Mouse (Mus musculus) large intestine, adult 2 months (tissue): Measurements from ENCODE around the gene Ucn3. TPM values are rescaled to one million over a fixed set of nuclear protein-coding genes. Genes with fewer than 3 reads are reported as not detected.
"Not testable (repeated sequence)": the region's sequence is repeated elsewhere in the genome, so short reads cannot be mapped to it uniquely, and the experiment has no call there.

Source experiments
- DNase-seq: peaks from one replicate; pipeline ENCODE4 v3.0.0-alpha.2; 2012; ENCODE audit warnings: low read depth, low spot score
- WGBS: fragments of 180-500 bp; shearing (Covaris S2); methylation state at CpG from one replicate; pipeline ENCODE4 v1.1.7; 2018; 5-methylcytosine and 5-hydroxymethylcytosine counted together
- polyA plus RNA-seq: library from polyadenylated mRNA; depleted of rRNA; stranded (reverse); fragments of >200 nt; gene quantifications from 2 replicates; pipeline ENCODE4 v1.2.3, GENCODE M21; 2012; rRNA removed

The Ucn3 gene
- 0.55 and 0.71 TPM in 2 replicates for polyA plus RNA-seq

GRCm38 (mm10) chr13:3945249-3945648, at the start of gene Ucn3:
Gene Ucn3 (minus strand): TSS chr13:3945349.
- no peak for DNase-seq
- 82% methylated on average over 2 of the region's 2 CpGs for WGBS

GRCm38 (mm10) chr13:3992081-3992480, 46.9 kb upstream of the Ucn3 start:
- no peak for DNase-seq

- no peak for DNase-seq
- WGBS = 79% methylated on average over 4 of the region's 4 CpGs
Measured at GRCm38 (mm10) chr13:3968849-3969248, 23.7 kb upstream of the Ucn3 start.

- 75% methylated on average over 6 of the region's 6 CpGs for WGBS
- DNase-seq = no peak
Measured at GRCm38 (mm10) chr13:3951198-3951914, 6.2 kb upstream of the Ucn3 start.

- 91% methylated on average over 4 of the region's 4 CpGs for whole genome bisulfite sequencing
- no peak for DNase-seq
Measured at GRCm38 (mm10) chr13:3949477-3949876, 4.3 kb upstream of the Ucn3 start.

GRCm38 (mm10) chr13:3947267-3947666, 2.1 kb upstream of the Ucn3 start:
- WGBS = 79% methylated on average over 4 of the region's 4 CpGs
- no peak for DNase-seq

GRCm38 (mm10) chr13:3944699-3945098, 450 bp downstream of the Ucn3 start:
- WGBS = 28% methylated on average over 7 of the region's 7 CpGs
- no peak for DNase-seq

- no peak for DNase-seq
- 58% methylated on average over 6 of the region's 6 CpGs for WGBS
Measured at GRCm38 (mm10) chr13:3926046-3926445, 19.1 kb downstream of the Ucn3 start.

- WGBS = 25% methylated on average over 6 of the region's 6 CpGs
- DNase-seq = no peak
Measured at GRCm38 (mm10) chr13:3925632-3926031, 19.5 kb downstream of the Ucn3 start.

- WGBS = 39% methylated on average over 5 of the region's 5 CpGs
- DNase-seq = no peak
Measured at GRCm38 (mm10) chr13:3924483-3924882, 20.7 kb downstream of the Ucn3 start.

GRCm38 (mm10) chr13:3917571-3918311, 27.4 kb downstream of the Ucn3 start, which contains the start of the genes Net1 and Tubal3:
Gene Net1 (minus strand): TSS chr13:3918220.
Gene Tubal3 (plus strand): TSS chr13:3918274.
- under 1% methylated on average over 52 of the region's 52 CpGs for WGBS
- no peak for DNase-seq

GRCm38 (mm10) chr13:3913504-3913903, 31.6 kb downstream of the Ucn3 start:
- 39% methylated on average over 4 of the region's 4 CpGs for WGBS
- DNase-seq = no peak

- DNase-seq = no peak
- WGBS = 80% methylated on average over 5 of the region's 5 CpGs
Measured at GRCm38 (mm10) chr13:3910356-3910755, 34.8 kb downstream of the Ucn3 start.

- DNase-seq = no peak
- 50% methylated on average over 4 of the region's 4 CpGs for WGBS
Measured at GRCm38 (mm10) chr13:3908262-3908661, 36.9 kb downstream of the Ucn3 start.

GRCm38 (mm10) chr13:3907151-3907696, 37.9 kb downstream of the Ucn3 start:
- 43% methylated on average over 6 of the region's 6 CpGs for WGBS
- no peak for DNase-seq

GRCm38 (mm10) chr13:3899301-3899700, 45.8 kb downstream of the Ucn3 start:
- WGBS = 85% methylated on average over 9 of the region's 9 CpGs

GRCm38 (mm10) chr13:3898202-3898601, 46.9 kb downstream of the Ucn3 start:
- DNase-seq = not testable (repeated sequence)
- 98% methylated on average over 5 of the region's 5 CpGs for WGBS

More at GRCm38 (mm10) chr13:3899301-3899700, 45.8 kb downstream of the Ucn3 start:
- DNase-seq = no peak

GRCm38 (mm10) chr13:3896913-3897312, 48.2 kb downstream of the Ucn3 start:
- DNase-seq = no peak
- 22% methylated on average over 5 of the region's 5 CpGs for WGBS

GRCm38 (mm10) chr13:3896032-3896431, 49.1 kb downstream of the Ucn3 start:
- WGBS = 65% methylated on average over 6 of the region's 6 CpGs
- no peak for DNase-seq

- no peak for DNase-seq
- WGBS = 40% methylated on average over 8 of the region's 8 CpGs
Measured at GRCm38 (mm10) chr13:3895397-3895980, 49.7 kb downstream of the Ucn3 start.
